Mouse (Mus musculus): ENCODE data around the gene Ubl3.

Gene Ubl3

DNA sequence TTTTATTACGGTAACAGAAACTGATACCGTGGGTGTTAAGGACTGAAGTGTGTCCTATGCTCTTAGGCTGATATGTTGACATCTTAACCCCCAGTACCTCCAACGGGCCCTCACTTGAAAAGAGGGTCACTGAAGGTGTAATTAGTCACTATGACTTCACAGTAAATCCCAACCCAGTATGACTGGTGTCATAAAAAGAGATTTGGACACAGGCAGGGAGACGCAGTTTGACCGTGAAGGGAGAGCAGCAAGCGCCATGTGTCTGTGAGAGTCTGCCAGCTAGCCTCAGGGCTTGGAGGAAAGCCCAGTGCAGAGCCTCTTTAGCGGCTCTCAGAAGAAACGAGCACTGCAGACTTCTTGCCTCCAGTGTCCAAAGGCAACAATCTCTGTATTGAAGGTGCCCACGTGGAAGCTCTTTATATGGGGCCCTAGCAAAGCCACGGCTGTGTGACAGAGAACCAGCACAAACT is 62.8 kb downstream of the Ubl3 start:
- peak; percentile 74 for DNase-seq (ENCODE audit: extremely low read depth, insufficient read length, low spot score)

DNA sequence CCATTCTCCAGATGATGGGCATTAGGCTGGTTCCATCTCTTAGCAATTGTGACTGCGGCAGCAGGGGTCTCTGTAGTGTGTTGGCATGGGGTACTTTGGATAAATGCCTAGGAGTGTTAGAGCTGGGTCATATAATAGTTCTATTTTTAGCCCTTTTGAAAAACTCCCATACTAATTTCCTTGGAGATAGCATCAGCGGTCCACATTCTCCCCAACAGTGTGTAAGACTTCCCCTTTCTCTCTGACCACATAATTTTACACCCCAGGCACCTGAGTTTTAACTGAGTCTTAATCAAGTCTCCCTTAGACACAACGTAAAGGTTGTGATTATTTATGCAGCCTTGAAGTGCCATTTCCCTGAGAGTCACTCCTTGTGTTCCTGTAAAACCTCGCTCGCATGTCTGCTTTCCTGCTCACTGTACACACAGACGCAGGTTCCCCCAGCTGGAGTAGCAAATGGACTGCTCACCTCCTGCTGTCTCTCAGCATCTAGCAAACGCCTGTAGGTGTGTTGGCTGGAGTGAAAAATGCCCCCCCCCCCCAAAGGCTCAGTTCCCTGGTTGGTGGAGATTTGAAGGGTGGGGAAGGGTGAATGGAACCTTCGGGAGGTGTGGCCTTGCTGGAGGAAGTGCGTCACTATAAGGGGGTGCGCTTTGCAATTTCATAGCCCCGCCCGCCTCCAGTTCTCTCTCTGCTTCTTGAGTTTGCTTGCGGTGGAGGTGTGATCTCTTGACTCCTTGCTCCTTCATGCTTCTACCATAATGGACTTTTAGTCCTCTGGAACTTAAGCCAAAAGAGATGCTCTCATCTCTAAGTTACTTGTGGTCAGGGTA is 63.5 kb downstream of the Ubl3 start:
- peak; percentile 71 for DNase-seq (ENCODE audit: extremely low read depth, insufficient read length, low spot score)

DNA sequence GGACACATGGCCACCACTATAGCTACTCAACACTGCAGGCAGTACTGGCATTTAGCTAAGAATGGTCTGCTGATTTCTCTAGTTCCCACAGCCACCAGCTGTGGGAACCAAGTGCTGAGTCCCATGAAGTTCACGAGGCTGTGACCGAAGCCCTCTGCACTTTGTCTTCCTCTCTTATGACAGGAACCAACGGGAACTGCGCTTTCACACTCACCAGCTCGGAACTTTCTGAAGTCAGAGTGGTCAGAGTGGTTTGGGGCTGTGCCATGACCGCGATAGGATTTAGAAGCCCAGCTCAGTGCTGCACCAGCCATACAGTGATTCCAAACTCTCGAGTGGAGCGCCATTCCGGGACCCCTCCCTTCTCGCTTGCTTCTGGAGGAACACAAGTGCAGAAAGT is 66.4 kb downstream of the Ubl3 start:
- peak; percentile 75 for DNase-seq (ENCODE audit: extremely low read depth, insufficient read length, low spot score)

DNA sequence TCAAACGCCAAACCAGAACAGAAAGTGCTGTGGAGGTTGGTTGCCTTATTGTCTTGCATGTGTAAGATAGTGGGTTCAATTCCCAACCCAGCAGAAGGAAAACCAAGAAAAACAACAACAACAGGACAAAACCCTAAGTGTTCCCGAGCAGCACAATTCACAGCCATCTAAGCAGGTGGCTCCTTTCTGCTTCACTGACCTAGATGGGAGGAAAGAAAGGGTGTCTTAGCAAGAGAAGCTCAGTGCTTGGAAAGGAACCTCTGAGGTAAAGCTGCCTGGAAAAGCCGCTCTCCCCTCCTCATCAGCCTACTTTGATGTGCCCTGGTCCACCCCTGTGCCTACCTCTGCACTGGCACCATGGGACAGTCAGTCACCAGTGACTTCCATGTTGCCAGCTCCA is 70.8 kb downstream of the Ubl3 start:
- no peak for DNase-seq (ENCODE audit: extremely low read depth, insufficient read length, low spot score)

DNA sequence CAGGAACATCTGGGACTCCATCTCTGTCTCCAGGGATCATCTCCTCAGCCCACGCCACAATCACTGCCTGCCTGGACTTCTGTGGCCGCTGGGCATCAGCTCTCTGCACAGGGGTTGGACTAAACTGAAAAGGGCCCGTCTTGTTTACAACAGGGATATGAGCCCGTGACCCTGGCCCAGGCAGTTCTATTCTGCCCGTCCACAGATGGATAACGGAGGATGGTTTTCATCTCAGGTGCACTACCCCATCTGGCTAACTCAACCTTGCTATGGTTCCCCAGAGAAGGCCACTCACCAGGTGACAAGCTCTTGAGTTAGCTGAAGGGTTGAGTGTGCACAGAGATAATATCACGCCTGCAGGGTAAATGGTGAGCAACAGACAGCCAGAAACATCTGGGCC is 78.2 kb downstream of the Ubl3 start:
- DNase-seq (ENCODE audit: extremely low read depth, insufficient read length, low spot score): no peak

DNA sequence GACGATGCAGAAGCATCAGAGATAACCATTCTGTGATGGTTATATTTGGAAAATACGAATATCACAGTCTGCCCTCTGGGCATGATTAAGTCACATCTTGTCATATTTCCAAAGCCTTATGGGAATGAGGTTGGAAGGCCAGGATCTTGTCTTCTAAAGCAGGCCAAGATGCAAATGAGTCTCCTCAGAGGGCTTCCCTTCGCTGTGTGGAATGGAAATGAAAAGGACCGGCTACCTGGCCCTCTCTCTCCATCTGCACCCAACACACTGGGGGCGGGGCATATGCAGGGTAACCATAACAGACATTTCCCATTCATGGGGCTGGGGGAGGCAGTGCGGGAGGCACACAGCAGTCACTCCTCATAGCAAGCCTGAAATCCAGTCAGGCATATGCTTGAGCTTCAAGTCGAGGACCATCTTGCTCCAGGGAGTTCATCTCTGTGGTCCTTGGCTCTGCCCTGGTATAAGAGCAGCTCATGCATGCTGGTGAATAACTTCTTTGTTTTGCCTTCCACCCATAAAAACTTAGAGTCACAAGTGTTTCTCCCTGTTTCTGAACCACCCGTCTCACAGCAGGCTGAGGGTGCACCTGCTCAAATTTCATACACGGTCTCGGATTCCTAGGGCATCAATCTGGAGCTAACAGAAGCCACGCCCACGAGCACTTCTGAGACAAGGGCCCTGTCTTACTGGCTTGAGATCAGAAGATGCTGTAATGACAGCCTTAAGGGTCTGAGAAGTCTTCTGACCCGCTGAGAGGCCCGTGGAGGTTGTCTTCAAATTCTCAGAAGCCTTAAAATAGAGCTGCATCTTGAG is 83.8 kb downstream of the Ubl3 start:
- DNase-seq (ENCODE audit: extremely low read depth, insufficient read length, low spot score): no peak

DNA sequence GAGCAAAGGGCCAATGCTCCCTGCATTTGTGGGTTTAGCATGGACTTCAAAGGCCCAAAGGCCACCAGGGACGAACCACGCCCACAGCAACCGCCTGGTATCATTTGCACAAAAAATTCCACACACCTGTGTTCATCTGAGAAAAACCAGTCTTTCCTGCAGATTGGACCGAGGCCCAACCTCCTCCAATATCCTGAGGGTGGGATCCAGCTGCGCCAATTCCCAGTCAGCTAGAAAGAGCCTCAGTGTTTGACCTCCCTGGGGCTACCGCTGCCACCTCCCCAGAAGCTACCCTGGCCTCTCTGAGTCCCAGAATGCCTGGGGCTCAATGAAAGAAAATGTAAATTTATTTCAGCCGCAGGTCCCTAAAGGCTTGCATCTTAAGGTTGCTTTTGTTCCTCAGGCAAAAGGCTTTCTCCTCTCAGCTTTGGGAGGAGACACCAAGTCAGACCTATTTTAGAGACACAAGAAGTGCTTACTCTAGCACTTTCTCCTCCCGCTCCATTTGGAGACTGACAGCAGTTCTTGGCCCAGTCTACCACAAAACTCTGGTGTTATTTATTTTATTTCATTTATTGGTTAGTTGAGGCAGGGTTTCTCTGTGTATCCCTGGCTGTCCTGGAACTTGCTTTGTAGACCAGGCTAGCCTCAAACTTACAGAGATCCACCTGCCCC is 85.5 kb downstream of the Ubl3 start:
- DNase-seq (ENCODE audit: extremely low read depth, insufficient read length, low spot score): no peak

DNA sequence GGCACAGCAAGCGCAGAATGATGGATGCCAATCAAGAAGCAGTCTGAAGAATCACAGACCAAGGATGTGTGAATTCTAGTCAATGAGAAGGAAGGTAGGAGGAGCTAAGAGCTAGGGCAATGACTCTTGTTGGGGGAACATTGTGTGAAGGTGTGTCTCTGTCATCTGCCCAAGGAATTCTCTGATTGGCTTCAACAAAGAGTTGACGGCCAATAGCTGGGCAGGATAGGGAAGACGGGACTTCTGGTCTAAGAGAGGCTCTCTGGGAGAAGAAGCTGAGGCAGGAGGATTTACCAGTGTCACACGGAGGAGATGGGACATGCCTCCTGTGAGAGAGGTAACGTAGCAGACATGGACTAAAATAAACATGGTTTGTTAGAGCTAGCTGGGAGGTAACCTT is 86.5 kb downstream of the Ubl3 start:
- no peak for DNase-seq (ENCODE audit: extremely low read depth, insufficient read length, low spot score)

DNA sequence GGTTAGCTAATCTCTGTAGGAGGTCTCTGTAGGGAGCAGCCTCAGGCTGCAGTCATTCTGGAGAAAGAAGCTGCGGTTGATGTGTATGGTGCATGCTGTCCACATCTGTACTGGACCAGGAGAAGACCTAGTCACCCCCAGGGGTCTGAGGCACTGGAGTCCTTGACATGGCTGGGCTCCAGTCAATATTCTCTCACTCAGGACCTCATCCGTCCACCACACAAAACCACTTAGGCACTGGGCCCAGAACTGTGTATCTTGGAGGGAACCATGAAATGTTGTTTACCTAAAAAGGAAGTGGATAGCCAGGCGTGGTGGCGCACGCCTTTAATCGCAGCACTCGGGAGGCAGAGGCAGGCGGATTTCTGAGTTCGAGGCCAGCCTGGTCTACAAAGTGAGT is 87.5 kb downstream of the Ubl3 start:
- DNase-seq (ENCODE audit: extremely low read depth, insufficient read length, low spot score): no peak

DNA sequence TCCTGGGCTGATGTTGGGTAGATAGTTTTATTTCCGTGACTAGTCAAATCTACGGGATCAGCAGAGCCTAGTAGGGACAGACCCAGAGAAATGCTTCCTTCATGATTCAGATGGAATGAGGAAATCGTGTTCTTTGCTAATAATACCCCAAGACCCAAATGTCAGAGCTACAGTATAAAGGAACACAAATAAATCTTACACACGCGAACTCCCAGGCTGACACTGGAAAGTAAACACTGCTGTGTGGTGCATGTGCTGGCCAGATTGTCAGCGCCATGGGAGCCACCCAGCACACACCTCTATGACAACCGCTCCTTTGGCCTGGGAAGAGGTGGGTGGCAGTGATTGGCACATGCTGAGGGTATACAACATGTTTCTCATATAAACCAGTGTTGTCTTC is 88.1 kb downstream of the Ubl3 start:
- DNase-seq (ENCODE audit: extremely low read depth, insufficient read length, low spot score): no peak

DNA sequence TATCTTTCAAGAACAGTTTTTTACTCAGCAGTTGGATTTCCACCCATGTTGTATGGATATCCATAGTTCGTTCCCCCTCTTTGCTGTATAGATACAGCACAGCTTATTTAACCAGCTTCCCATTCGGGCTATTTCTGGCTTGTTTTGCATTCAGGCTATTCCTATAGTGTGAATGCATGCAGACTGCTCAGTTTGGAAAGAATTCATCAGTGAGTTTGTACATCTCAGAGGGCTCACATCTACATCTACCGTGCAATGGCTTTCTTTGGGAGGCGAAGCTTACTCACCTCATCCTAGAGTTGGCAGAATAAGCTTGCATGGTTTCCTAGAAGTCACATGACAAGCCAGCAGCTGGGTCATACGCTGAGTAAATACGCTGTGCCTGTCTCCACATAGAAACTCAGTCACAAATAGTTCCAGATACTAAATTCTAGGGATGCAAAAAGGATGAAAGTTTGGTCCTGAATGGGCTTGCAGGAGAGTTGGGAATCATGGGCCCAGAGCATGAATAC is 88.8 kb downstream of the Ubl3 start:
- no peak for DNase-seq (ENCODE audit: extremely low read depth, insufficient read length, low spot score)

Measured in 3134 (cell line).